Mouse (Mus musculus) gastrocnemius, postnatal 14 days (tissue): ENCODE results near the gene Fkrp. TPM values are rescaled to one million over a fixed set of nuclear protein-coding genes. Genes with fewer than 3 reads are reported as not detected.
A peak's percentile ranks its signal among the peaks of the same experiment; 100 is the strongest.

Source experiments
- DNase-seq: peaks from one replicate; pipeline ENCODE4 v3.0.0; 2021; ENCODE audit warnings: mixed read lengths
- intact Hi-C: fragments of 180-260 bp; cut with DNase I; formaldehyde crosslinking; loops from one replicate; pipeline ENCODE4 v1.15.1; 2025; ENCODE audit warnings: low total_unique reads
- total RNA-seq, 2 experiments: library from RNA; stranded (reverse); gene quantifications; 2 replicates each; pipeline ENCODE4 v1.2.3; 2021

The Fkrp gene
- total RNA-seq, 2 experiments from 2014 or later, result 24.2 to 25.8 TPM

GRCm38 (mm10) chr7:16761630-16762029, 54.9 kb downstream of the Fkrp start:
- intact Hi-C loops, result no loop called here
- DNase-seq, result no peak

- peak; percentile 86 for DNase-seq
Observed at GRCm38 (mm10) chr7:16761005-16761481, 55.5 kb downstream of the Fkrp start.

GRCm38 (mm10) chr7:16760292-16760691, 56.2 kb downstream of the Fkrp start:
- peak; percentile 80 for DNase-seq

More at GRCm38 (mm10) chr7:16761005-16761481, 55.5 kb downstream of the Fkrp start:
- intact Hi-C loops, result no loop called here

More at GRCm38 (mm10) chr7:16760292-16760691, 56.2 kb downstream of the Fkrp start:
- intact Hi-C loops, result no loop called here

Other genes starting within 250 kb of the Fkrp start
- 10 to 100 TPM; 18.8 to 23.1 TPM for gene Arhgap35, start 201.7 kb downstream of the Fkrp start, total RNA-seq
- gene Ceacam15, start 141.0 kb downstream of the Fkrp start, total RNA-seq, result not detected
- not detected for gene Ceacam9, start 94.8 kb downstream of the Fkrp start, total RNA-seq
- 10 to 100 TPM; 62.5 to 62.9 TPM for gene Ap2s1, start 78.3 kb downstream of the Fkrp start, total RNA-seq
- gene Slc1a5, start 35.4 kb downstream of the Fkrp start, total RNA-seq, result 10 to 100 TPM; 25.4 to 27.0 TPM
- gene Strn4, start 843 bp downstream of the Fkrp start, total RNA-seq, result 10 to 100 TPM; 22.6 to 29.3 TPM
- gene Prkd2, start 26.2 kb upstream of the Fkrp start, total RNA-seq, result 10 to 100 TPM in 1 of 2 experiments, 1 to 10 TPM in 1; 8.5 to 11.8 TPM
- gene Dact3, start 58.6 kb upstream of the Fkrp start, total RNA-seq, result 1 to 10 TPM; 3.9 to 7.1 TPM
- gene Gng8, start 75.1 kb upstream of the Fkrp start, total RNA-seq, result under 1 TPM; 0.47 to 0.66 TPM
- gene Ptgir, start 89.8 kb upstream of the Fkrp start, total RNA-seq, result 1 to 10 TPM; 1.6 to 2.6 TPM
- gene Calm3, start 107.4 kb upstream of the Fkrp start, total RNA-seq, result 100 to 1,000 TPM; 247 to 276 TPM
- gene Pnmal2, start 128.0 kb upstream of the Fkrp start, total RNA-seq, result 10 to 100 TPM in 1 of 2 experiments, 1 to 10 TPM in 1; 9.2 to 11.8 TPM
- not detected for gene Pnmal1, start 142.9 kb upstream of the Fkrp start, total RNA-seq
- under 1 TPM in 1 of 2 experiments, not detected in 1; 0.04 TPM for gene Gm42372, start 166.4 kb upstream of the Fkrp start, total RNA-seq
- gene Ccdc8, start 176.0 kb upstream of the Fkrp start, total RNA-seq, result 1 to 10 TPM; 5.8 to 6.5 TPM
- 10 to 100 TPM; 56.3 to 67.8 TPM for gene Ppp5c, start 211.2 kb upstream of the Fkrp start, total RNA-seq
- 1 to 10 TPM; 1.6 to 6.0 TPM for gene Hif3a, start 245.7 kb upstream of the Fkrp start, total RNA-seq